Mouse (Mus musculus) T-helper 1 cell (primary cell): ENCODE measurements around the gene Aunip.

Experiments
- in situ Hi-C: fragments of 300-600 bp; cut with MboI, MseI; formaldehyde crosslinking; loops from one replicate; pipeline ENCODE4 v1.15.1; 2025; ENCODE audit warnings: high pct_unique_total_duplicates

Gene Aunip

GRCm38 (mm10) chr4:134551494-134552316 is 40.9 kb downstream of the Aunip start, which contains the start of gene Selenon:
Selenon (minus strand) TSS chr4:134552166.
- in situ Hi-C loops, result no loop called here

GRCm38 (mm10) chr4:134553631-134554030 is 42.8 kb downstream of the Aunip start:
- in situ Hi-C loops, result no loop called here

GRCm38 (mm10) chr4:134555956-134556580 is 45.3 kb downstream of the Aunip start:
- in situ Hi-C loops, result no loop called here

- in situ Hi-C loops, result no loop called here
Observed at GRCm38 (mm10) chr4:134557626-134558249, 46.9 kb downstream of the Aunip start.

GRCm38 (mm10) chr4:134558570-134559113 is 47.8 kb downstream of the Aunip start:
- in situ Hi-C loops, result no loop called here

GRCm38 (mm10) chr4:134559154-134559553 is 48.4 kb downstream of the Aunip start:
- in situ Hi-C loops, result no loop called here

GRCm38 (mm10) chr4:134560699-134561098 is 49.9 kb downstream of the Aunip start:
- in situ Hi-C loops, result no loop called here

GRCm38 (mm10) chr4:134562014-134562413 is 51.2 kb downstream of the Aunip start:
- in situ Hi-C loops, result no loop called here

GRCm38 (mm10) chr4:134563624-134564023 is 52.8 kb downstream of the Aunip start:
- in situ Hi-C loops, result no loop called here

GRCm38 (mm10) chr4:134564093-134564492 is 53.3 kb downstream of the Aunip start:
- in situ Hi-C loops, result no loop called here

- in situ Hi-C loops, result no loop called here
Observed at GRCm38 (mm10) chr4:134567377-134568226, 56.8 kb downstream of the Aunip start.

- in situ Hi-C loops, result no loop called here
Observed at GRCm38 (mm10) chr4:134569205-134569604, 58.4 kb downstream of the Aunip start.

GRCm38 (mm10) chr4:134569831-134570230 is 59.0 kb downstream of the Aunip start:
- in situ Hi-C loops, result no loop called here

- in situ Hi-C loops, result no loop called here
Observed at GRCm38 (mm10) chr4:134570704-134571451, 60.1 kb downstream of the Aunip start.

GRCm38 (mm10) chr4:134572449-134573300 is 61.9 kb downstream of the Aunip start:
- in situ Hi-C loops, result no loop called here
